Mouse (Mus musculus) lung, embryonic 15.5 days (tissue): ENCODE results near the gene Gtse1. TPM values are rescaled to one million over a fixed set of nuclear protein-coding genes. Genes with fewer than 3 reads are reported as not detected.

Experiments
- ATAC-seq: fragments of 200-750 bp; cut with Nextera tagmentation; 2 replicates; pipeline ENCODE4 v1.8.0; 2017; ENCODE audit warnings: moderate number of reproducible peaks, borderline replicate concordance; ENCODE audit not compliant: low FRiP score, low TSS enrichment; ENCODE audit errors: extremely low read depth
- H3K27ac ChIP-seq: fragments of 300-500 bp; sonication (generic); 2 replicates; pipeline ENCODE4 v1.5.1; 2015; ENCODE audit warnings: moderate library complexity, mild to moderate bottlenecking, inconsistent platforms
- H3K27me3 ChIP-seq: fragments of 300-500 bp; sonication (generic); 2 replicates; pipeline ENCODE4 v1.6.1; 2015; ENCODE audit warnings: inconsistent platforms
- H3K36me3 ChIP-seq: fragments of 300-500 bp; sonication (generic); 2 replicates; pipeline ENCODE4 v1.6.1; 2015; ENCODE audit warnings: inconsistent platforms
- H3K4me1 ChIP-seq: fragments of 300-500 bp; sonication (generic); 2 replicates; pipeline ENCODE4 v1.6.1; 2015; ENCODE audit warnings: inconsistent platforms
- H3K4me2 ChIP-seq: fragments of 300-500 bp; sonication (generic); 2 replicates; pipeline ENCODE4 v1.6.1; 2015; ENCODE audit warnings: inconsistent platforms, mild to moderate bottlenecking, moderate library complexity
- H3K4me3 ChIP-seq: fragments of 300-500 bp; sonication (generic); 2 replicates; pipeline ENCODE4 v1.5.1; 2015; ENCODE audit warnings: mild to moderate bottlenecking, inconsistent platforms
- H3K9ac ChIP-seq: fragments of 300-500 bp; sonication (generic); 2 replicates; pipeline ENCODE4 v1.6.1; 2015; ENCODE audit warnings: inconsistent platforms
- H3K9me3 ChIP-seq: fragments of 300-500 bp; sonication (generic); 2 replicates; pipeline ENCODE4 v1.6.1; 2016; ENCODE audit warnings: inconsistent platforms
- WGBS: fragments of 180-500 bp; shearing (Covaris S2); methylation state at CpG from one replicate; pipeline ENCODE4 v1.1.7; 2015; 5-methylcytosine and 5-hydroxymethylcytosine counted together
- polyA plus RNA-seq: library from polyadenylated mRNA; unstranded; fragments of >200 nt; fragmentation: Nextera tagmentation; extraction: Ambion mirVana; gene quantifications from 2 replicates; pipeline ENCODE4 v1.2.1, GENCODE M21; 2015

Gtse1 gene
- polyA plus RNA-seq, 1 experiment from 2014 or later, result 31.6 TPM

- peak overlapping the region; percentile 88 for H3K27ac ChIP-seq
- peak overlapping the region; percentile 87 for H3K4me3 ChIP-seq
- peak overlapping the region; percentile 81 for H3K4me2 ChIP-seq
- WGBS, result 2% methylated on average over 18 of the region's 18 CpGs
- H3K27me3 ChIP-seq, result no peaks in the 10 kb centered on the region
- no peaks in the 10 kb centered on the region for H3K9me3 ChIP-seq
- peak; percentile 25; the same call in 1 of the 2 replicates for ATAC-seq
- H3K9ac ChIP-seq, result peak overlapping the region; percentile 83
- peaks cover 14% of the 10 kb centered on the region for H3K4me1 ChIP-seq
- H3K36me3 ChIP-seq, result peaks cover 42% of the 10 kb centered on the region
Measured at GRCm38 (mm10) chr15:85879498-85879895, 20.0 kb downstream of the Gtse1 start.

GRCm38 (mm10) chr15:85885606-85886005 lies 26.1 kb downstream of the Gtse1 start:
- Histone ChIP-seq H3K36me3 (peaks cover 56% of the 10 kb centered on the region), H3K4me2 (no peak overlapping the region), H3K4me1 (no peaks in the 10 kb centered on the region; the same call in 1 of the 2 replicates), H3K9ac (no peak overlapping the region), H3K27ac (no peak overlapping the region), H3K9me3 (no peaks in the 10 kb centered on the region), H3K4me3 (no peak overlapping the region), H3K27me3 (no peaks in the 10 kb centered on the region)
- 85% methylated on average over 5 of the region's 5 CpGs for WGBS
- no peak for ATAC-seq

- Histone ChIP-seq H3K9me3 (no peaks in the 10 kb centered on the region), H3K9ac (no peak overlapping the region), H3K4me1 (no peaks in the 10 kb centered on the region), H3K4me2 (no peak overlapping the region), H3K4me3 (no peak overlapping the region), H3K36me3 (peaks cover 68% of the 10 kb centered on the region), H3K27ac (no peak overlapping the region), H3K27me3 (no peaks in the 10 kb centered on the region)
- 86% methylated on average over 4 of the region's 4 CpGs for WGBS
- ATAC-seq, result no peak
Measured at GRCm38 (mm10) chr15:85889235-85889634, 29.7 kb downstream of the Gtse1 start.

GRCm38 (mm10) chr15:85891971-85892370 lies 32.4 kb downstream of the Gtse1 start:
- no peak overlapping the region for H3K27ac ChIP-seq
- H3K9ac ChIP-seq, result no peak overlapping the region
- ATAC-seq, result no peak
- H3K4me3 ChIP-seq, result no peak overlapping the region
- no peak overlapping the region for H3K4me2 ChIP-seq
- WGBS, result 76% methylated on average over 10 of the region's 10 CpGs
- peaks cover 68% of the 10 kb centered on the region for H3K36me3 ChIP-seq
- no peaks in the 10 kb centered on the region for H3K27me3 ChIP-seq
- H3K9me3 ChIP-seq, result no peaks in the 10 kb centered on the region
- H3K4me1 ChIP-seq, result no peaks in the 10 kb centered on the region

GRCm38 (mm10) chr15:85892498-85893118 lies 33.1 kb downstream of the Gtse1 start:
- Histone ChIP-seq H3K9ac (no peak overlapping the region), H3K9me3 (no peaks in the 10 kb centered on the region), H3K27me3 (no peaks in the 10 kb centered on the region), H3K27ac (no peak overlapping the region), H3K4me3 (no peak overlapping the region), H3K36me3 (peaks cover 75% of the 10 kb centered on the region), H3K4me1 (no peaks in the 10 kb centered on the region), H3K4me2 (no peak overlapping the region)
- no peak for ATAC-seq
- 85% methylated on average over 13 of the region's 13 CpGs for WGBS

- no peak overlapping the region for H3K4me3 ChIP-seq
- H3K9me3 ChIP-seq, result no peaks in the 10 kb centered on the region
- no peaks in the 10 kb centered on the region for H3K27me3 ChIP-seq
- ATAC-seq, result no peak
- H3K36me3 ChIP-seq, result peaks cover 76% of the 10 kb centered on the region
- no peaks in the 10 kb centered on the region for H3K4me1 ChIP-seq
- H3K9ac ChIP-seq, result no peak overlapping the region
- H3K27ac ChIP-seq, result no peak overlapping the region
- no peak overlapping the region for H3K4me2 ChIP-seq
- 90% methylated on average over 7 of the region's 7 CpGs for WGBS
Measured at GRCm38 (mm10) chr15:85893871-85894270, 34.3 kb downstream of the Gtse1 start.

- H3K4me1 ChIP-seq, result no peaks in the 10 kb centered on the region
- peaks cover 68% of the 10 kb centered on the region for H3K36me3 ChIP-seq
- no peak overlapping the region for H3K4me3 ChIP-seq
- H3K9me3 ChIP-seq, result no peaks in the 10 kb centered on the region
- 19% methylated on average over 8 of the region's 8 CpGs for WGBS
- no peak overlapping the region for H3K9ac ChIP-seq
- no peak overlapping the region for H3K4me2 ChIP-seq
- no peak overlapping the region for H3K27ac ChIP-seq
- H3K27me3 ChIP-seq, result no peaks in the 10 kb centered on the region
- ATAC-seq, result no peak
Measured at GRCm38 (mm10) chr15:85896284-85896683, 36.7 kb downstream of the Gtse1 start.

- 79% methylated on average over 10 of the region's 10 CpGs for WGBS
- no peak overlapping the region for H3K9ac ChIP-seq
- no peaks in the 10 kb centered on the region for H3K27me3 ChIP-seq
- no peak overlapping the region for H3K4me2 ChIP-seq
- peaks cover 62% of the 10 kb centered on the region for H3K36me3 ChIP-seq
- H3K27ac ChIP-seq, result no peak overlapping the region
- H3K4me1 ChIP-seq, result no peaks in the 10 kb centered on the region
- no peaks in the 10 kb centered on the region for H3K9me3 ChIP-seq
- no peak for ATAC-seq
- H3K4me3 ChIP-seq, result no peak overlapping the region
Measured at GRCm38 (mm10) chr15:85897113-85897512, 37.6 kb downstream of the Gtse1 start.

- ATAC-seq, result no peak
- no peak overlapping the region for H3K4me3 ChIP-seq
- H3K36me3 ChIP-seq, result peaks cover 41% of the 10 kb centered on the region
- 59% methylated on average over 6 of the region's 6 CpGs for WGBS
- no peak overlapping the region for H3K4me2 ChIP-seq
- no peaks in the 10 kb centered on the region for H3K4me1 ChIP-seq
- H3K9ac ChIP-seq, result no peak overlapping the region
- H3K27ac ChIP-seq, result no peak overlapping the region
- no peaks in the 10 kb centered on the region for H3K27me3 ChIP-seq
- no peaks in the 10 kb centered on the region for H3K9me3 ChIP-seq
Measured at GRCm38 (mm10) chr15:85899396-85899795, 39.9 kb downstream of the Gtse1 start.

GRCm38 (mm10) chr15:85900318-85900717 lies 40.8 kb downstream of the Gtse1 start:
- H3K27ac ChIP-seq, result no peak overlapping the region
- no peaks in the 10 kb centered on the region for H3K9me3 ChIP-seq
- H3K4me2 ChIP-seq, result no peak overlapping the region
- no peaks in the 10 kb centered on the region for H3K4me1 ChIP-seq
- peaks cover 32% of the 10 kb centered on the region for H3K36me3 ChIP-seq
- no peak overlapping the region for H3K4me3 ChIP-seq
- WGBS, result 65% methylated on average over 8 of the region's 8 CpGs
- no peaks in the 10 kb centered on the region for H3K27me3 ChIP-seq
- no peak overlapping the region for H3K9ac ChIP-seq
- no peak for ATAC-seq

GRCm38 (mm10) chr15:85900801-85901200 lies 41.3 kb downstream of the Gtse1 start:
- no peak for ATAC-seq
- Histone ChIP-seq H3K27ac (no peak overlapping the region), H3K36me3 (peaks cover 27% of the 10 kb centered on the region), H3K9ac (no peak overlapping the region), H3K4me1 (no peaks in the 10 kb centered on the region), H3K27me3 (no peaks in the 10 kb centered on the region), H3K4me3 (no peak overlapping the region), H3K4me2 (no peak overlapping the region), H3K9me3 (no peaks in the 10 kb centered on the region)
- 80% methylated on average over 12 of the region's 12 CpGs for WGBS

- WGBS, result 59% methylated on average over 10 of the region's 10 CpGs
- no peak for ATAC-seq
- Histone ChIP-seq H3K36me3 (peaks cover 14% of the 10 kb centered on the region), H3K4me1 (no peaks in the 10 kb centered on the region), H3K9me3 (no peaks in the 10 kb centered on the region), H3K9ac (no peak overlapping the region), H3K4me3 (no peak overlapping the region), H3K27me3 (no peaks in the 10 kb centered on the region), H3K4me2 (no peak overlapping the region), H3K27ac (no peak overlapping the region)
Measured at GRCm38 (mm10) chr15:85902505-85902904, 43.0 kb downstream of the Gtse1 start.

- H3K4me2 ChIP-seq, result no peak overlapping the region
- no peak overlapping the region for H3K9ac ChIP-seq
- WGBS, result 48% methylated on average over 8 of the region's 8 CpGs
- no peaks in the 10 kb centered on the region for H3K9me3 ChIP-seq
- H3K27me3 ChIP-seq, result no peaks in the 10 kb centered on the region
- H3K4me1 ChIP-seq, result no peaks in the 10 kb centered on the region
- H3K4me3 ChIP-seq, result no peak overlapping the region
- peaks cover 4% of the 10 kb centered on the region; the same call in 1 of the 2 replicates for H3K36me3 ChIP-seq
- no peak overlapping the region for H3K27ac ChIP-seq
- ATAC-seq, result no peak
Measured at GRCm38 (mm10) chr15:85903826-85904225, 44.3 kb downstream of the Gtse1 start.
